Mouse (Mus musculus): Measurements from ENCODE around the gene Urm1.

The Urm1 gene

GRCm38 (mm10) chr2:29831106-29831505, 11.2 kb downstream of the Urm1 start:
- no peak for DNase-seq

- no peak for DNase-seq
These were observed 13.9 kb downstream of the Urm1 start for GRCm38 (mm10) chr2:29833796-29834195.

GRCm38 (mm10) chr2:29835391-29835899, 15.6 kb downstream of the Urm1 start:
- no peak for DNase-seq

- no peak for DNase-seq
These were observed 19.6 kb downstream of the Urm1 start for GRCm38 (mm10) chr2:29839460-29839859.

GRCm38 (mm10) chr2:29843231-29844105, 23.6 kb downstream of the Urm1 start:
- no peak for DNase-seq

- no peak for DNase-seq
These were observed 24.2 kb downstream of the Urm1 start for GRCm38 (mm10) chr2:29844115-29844514.

- DNase-seq = no peak
These were observed 24.8 kb downstream of the Urm1 start for GRCm38 (mm10) chr2:29844661-29845060.

- no peak for DNase-seq
These were observed 25.8 kb downstream of the Urm1 start for GRCm38 (mm10) chr2:29845636-29846035.

GRCm38 (mm10) chr2:29846061-29846853, 26.4 kb downstream of the Urm1 start:
- DNase-seq = no peak

GRCm38 (mm10) chr2:29846911-29847310, 27.0 kb downstream of the Urm1 start:
- no peak for DNase-seq

GRCm38 (mm10) chr2:29849041-29849440, 29.2 kb downstream of the Urm1 start:
- DNase-seq = no peak

- no peak for DNase-seq
These were observed 30.1 kb downstream of the Urm1 start for GRCm38 (mm10) chr2:29849841-29850480.

GRCm38 (mm10) chr2:29852957-29853485, 33.1 kb downstream of the Urm1 start:
- DNase-seq = no peak

- DNase-seq = no peak
These were observed 33.9 kb downstream of the Urm1 start for GRCm38 (mm10) chr2:29853736-29854135.

- no peak for DNase-seq
These were observed 35.8 kb downstream of the Urm1 start for GRCm38 (mm10) chr2:29855585-29856210.

- no peak for DNase-seq
These were observed 36.8 kb downstream of the Urm1 start for GRCm38 (mm10) chr2:29856451-29857260.

GRCm38 (mm10) chr2:29857341-29857740, 37.5 kb downstream of the Urm1 start:
- no peak for DNase-seq

- no peak for DNase-seq
These were observed 38.1 kb downstream of the Urm1 start for GRCm38 (mm10) chr2:29857967-29858366.

GRCm38 (mm10) chr2:29858748-29859473, 39.0 kb downstream of the Urm1 start:
- peak in 1 of 2 experiments; percentile 18 for DNase-seq

GRCm38 (mm10) chr2:29865125-29865524, 45.2 kb downstream of the Urm1 start:
- DNase-seq = no peak
